ENCODE assay signal across 10 mouse cellular contexts in genomic region chr10:13429766-13430165, GRCm38 (mm10). TPM values are rescaled to one million over a fixed set of nuclear protein-coding genes. Genes with fewer than 3 reads are reported as not detected.
DNase-seq lines count a peak whose midpoint lies in the region; ATAC-seq and TF ChIP-seq lines count a peak whose summit lies in the region.
"Had no signal": no experiment of that assay in that cellular context is flagged by ENCODE, and none has a peak within 500 bp of the region (broad histone marks: within the 10 kb centered on the region; RNA-seq: fewer than 3 reads in every experiment).

No protein-coding gene starts in this region.

- no peaks in the 10 kb centered on the region for H3K36me3 ChIP-seq in forebrain, embryonic 16.5 days (ENCODE audit: control insufficient read depth, insufficient read depth)
- no peaks in the 10 kb centered on the region for H3K36me3 ChIP-seq in hindbrain, embryonic 14.5 days (replicated peaks; ENCODE audit: control insufficient read depth, insufficient read depth)
- H3K36me3 ChIP-seq in midbrain, embryonic 15.5 days (replicated peaks) = no peaks in the 10 kb centered on the region
- no peaks in the 10 kb centered on the region for H3K36me3 ChIP-seq in splenic B cell, adult 2 months (ENCODE audit: control insufficient read depth, insufficient read depth, low read length, poor library complexity, severe bottlenecking)
- H3K36me3 ChIP-seq: embryonic facial prominence, embryonic 12.5 days had no signal

- intact Hi-C loops in left cerebral cortex, postnatal 14 days (cut with DNase I) = loop anchor here (1.0 kb wide), 2 partner anchors 342 to 413 kb away; no protein-coding TSS in a partner anchor

- H3K4me1 ChIP-seq in forebrain, embryonic 16.5 days (replicated peaks; ENCODE audit: control insufficient read depth, insufficient read depth, low read length) = peaks cover 2% of the 10 kb centered on the region; the same call in 1 of the 2 replicates
- 0 out of 2 replicates have a peak, but pooled peaks cover 4% of the 10 kb centered on the region for H3K4me1 ChIP-seq in hindbrain, embryonic 14.5 days (replicated peaks; ENCODE audit: control insufficient read depth, insufficient read depth, low read length)
- peaks cover 9% of the 10 kb centered on the region; the same call in 1 of the 2 replicates for H3K4me1 ChIP-seq in midbrain, embryonic 15.5 days

- peak; percentile 71 for ATAC-seq in forebrain, embryonic 16.5 days
- no peak for ATAC-seq in hindbrain, embryonic 14.5 days (ENCODE audit: low FRiP score)
- ATAC-seq in midbrain, embryonic 15.5 days (replicated peaks) = peak; percentile 72

- no peak overlapping the region for H3K27ac ChIP-seq in forebrain, embryonic 16.5 days (ENCODE audit: low read length)
- no peak overlapping the region for H3K27ac ChIP-seq in hindbrain, embryonic 14.5 days
- H3K27ac ChIP-seq in midbrain, embryonic 15.5 days = no peak overlapping the region

- TF ChIP-seq CTCF in brain, embryonic 14.5 days (IDR thresholded peaks at IDR 0.05; ENCODE audit: borderline replicate concordance, extremely low read depth, insufficient read depth, insufficient read length) = peak; percentile 84

- no peaks in the 10 kb centered on the region for H3K9me3 ChIP-seq in forebrain, embryonic 16.5 days (ENCODE audit: control insufficient read depth, low read length)
- no peaks in the 10 kb centered on the region for H3K9me3 ChIP-seq in hindbrain, embryonic 14.5 days (ENCODE audit: control insufficient read depth, low read length)
- no peaks in the 10 kb centered on the region for H3K9me3 ChIP-seq in midbrain, embryonic 15.5 days
- H3K9me3 ChIP-seq: embryonic facial prominence, embryonic 12.5 days had no signal

- H3K4me2 ChIP-seq in forebrain, embryonic 16.5 days (ENCODE audit: low read length) = no peak overlapping the region
- no peak overlapping the region for H3K4me2 ChIP-seq in hindbrain, embryonic 14.5 days (replicated peaks)
- H3K4me2 ChIP-seq in midbrain, embryonic 15.5 days = no peak overlapping the region

- 8% methylated on average over 5 of the region's 5 CpGs for WGBS in forebrain, embryonic 16.5 days
- WGBS in hindbrain, embryonic 14.5 days = 17% methylated on average over 5 of the region's 5 CpGs
- WGBS in midbrain, embryonic 15.5 days = 9% methylated on average over 5 of the region's 5 CpGs

- peak; percentile 25 for DNase-seq in ovary, postnatal 10 days (ENCODE audit: low spot score)
- no peak for DNase-seq in ovary, adult 18-20 months (ENCODE audit: low spot score)
- peak; percentile 83 for DNase-seq in brain, embryonic 14.5 days (ENCODE audit: low read depth)
- peak; percentile 83 for DNase-seq in hindbrain, embryonic 14.5 days (ENCODE audit: low spot score)
- peak; percentile 64 to 69 for DNase-seq in left cerebral cortex, postnatal 14 days (ENCODE audit: low spot score in 2 of 2)
- peak; percentile 70 for DNase-seq in splenic B cell, adult 2 months (ENCODE audit: low read depth, low spot score)

- no peak overlapping the region for H3K4me3 ChIP-seq in forebrain, embryonic 16.5 days (replicated peaks; ENCODE audit: low read length)
- no peak overlapping the region for H3K4me3 ChIP-seq in hindbrain, embryonic 14.5 days (replicated peaks; ENCODE audit: low read length)
- no peak overlapping the region for H3K4me3 ChIP-seq in midbrain, embryonic 15.5 days
- H3K4me3 ChIP-seq: embryonic facial prominence, embryonic 12.5 days; myocyte had no signal

- no peak overlapping the region for H3K9ac ChIP-seq in forebrain, embryonic 16.5 days (replicated peaks; ENCODE audit: low read depth, low read length)
- no peak overlapping the region for H3K9ac ChIP-seq in hindbrain, embryonic 14.5 days
- no peak overlapping the region for H3K9ac ChIP-seq in midbrain, embryonic 15.5 days
- H3K9ac ChIP-seq: embryonic facial prominence, embryonic 12.5 days had no signal

- no peak for TF ChIP-seq POLR2A in brain, embryonic 14.5 days (IDR thresholded peaks at IDR 0.05; ENCODE audit: borderline replicate concordance, extremely low read depth, insufficient read depth, insufficient read length, poor library complexity, severe bottlenecking)

- H3K27me3 ChIP-seq in forebrain, embryonic 16.5 days (replicated peaks; ENCODE audit: control insufficient read depth, insufficient read depth, low read length) = no peaks in the 10 kb centered on the region
- no peaks in the 10 kb centered on the region for H3K27me3 ChIP-seq in hindbrain, embryonic 14.5 days (ENCODE audit: control insufficient read depth, insufficient read depth, low read length)
- no peaks in the 10 kb centered on the region for H3K27me3 ChIP-seq in midbrain, embryonic 15.5 days (replicated peaks)
- no peaks in the 10 kb centered on the region for H3K27me3 ChIP-seq in splenic B cell, adult 2 months (ENCODE audit: control insufficient read depth, insufficient read depth, low read length, poor library complexity, severe bottlenecking)
- H3K27me3 ChIP-seq: embryonic facial prominence, embryonic 12.5 days had no signal

RNA-seq across cellular contexts. Expression of gene Phactr2, which starts 44.4 kb away (rescaled TPM):
- 3.4 and 6.4 TPM in 2 replicates for polyA plus RNA-seq in brain, embryonic 14.5 days (2012; rRNA removed)
- 8.1 and 9.4 TPM in 2 replicates for polyA plus RNA-seq in forebrain, embryonic 16.5 days (2015; fragmentation: Nextera tagmentation; extraction: Ambion mirVana)
- polyA plus RNA-seq in hindbrain, embryonic 14.5 days (2014; fragmentation: Nextera tagmentation; extraction: Ambion mirVana) = 9.0 and 9.7 TPM in 2 replicates
- 10 to 100 TPM; 15.9 to 18.8 TPM for total RNA-seq in left cerebral cortex, postnatal 14 days (2021)
- polyA plus RNA-seq in midbrain, embryonic 15.5 days (2015; fragmentation: Nextera tagmentation; extraction: Ambion mirVana) = 7.5 and 8.2 TPM in 2 replicates
- polyA plus RNA-seq: myocyte had no signal
